23 mouse cellular contexts compared by ENCODE assay signal in the genomic region with DNA sequence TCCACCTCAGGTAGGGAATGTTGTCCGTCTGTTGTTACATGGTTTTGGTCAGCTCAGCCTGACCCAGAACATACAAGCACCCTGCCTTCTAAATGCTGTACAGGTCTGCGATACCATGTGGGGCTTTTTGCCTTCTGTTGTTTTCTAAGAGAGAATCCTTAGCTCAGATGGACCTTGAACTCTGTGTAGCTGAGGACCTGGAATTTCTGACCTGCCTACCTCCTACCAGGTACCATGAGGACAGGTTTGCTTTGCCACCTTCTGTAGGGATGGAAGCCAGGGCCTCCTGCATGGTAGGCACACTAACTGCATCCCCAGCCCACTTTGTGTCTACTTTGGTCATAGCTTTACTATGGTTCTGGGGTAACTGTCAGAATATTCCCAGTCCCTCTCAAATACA. TPM values are rescaled to one million over a fixed set of nuclear protein-coding genes. Genes with fewer than 3 reads are reported as not detected.
DNase-seq lines count a peak whose midpoint lies in the region; ATAC-seq and TF ChIP-seq lines count a peak whose summit lies in the region.
"Had no signal": no experiment of that assay in that cellular context is flagged by ENCODE, and none has a peak within 500 bp of the region (broad histone marks: within the 10 kb centered on the region; RNA-seq: fewer than 3 reads in every experiment).

No protein-coding gene starts in this region.

- WGBS in kidney, adult 2 months: 66% methylated on average over 2 of the region's 2 CpGs
- 96% methylated on average over 2 of the region's 2 CpGs for WGBS in kidney, embryonic 14.5 days
- WGBS in liver, embryonic 13.5 days (ENCODE audit: insufficient replicate concordance): 94% methylated on average over 2 of the region's 2 CpGs
- 85% methylated on average over 2 of the region's 2 CpGs for WGBS in liver, embryonic 15.5 days (ENCODE audit: insufficient replicate concordance)

- H3K4me1 ChIP-seq in kidney, adult 2 months (ENCODE audit: control insufficient read depth, insufficient read depth, low read length): peaks cover 22% of the 10 kb centered on the region
- peaks cover 1% of the 10 kb centered on the region for H3K4me1 ChIP-seq in kidney, embryonic 14.5 days (ENCODE audit: control insufficient read depth, insufficient read depth, low read length)
- H3K4me1 ChIP-seq in liver, embryonic 13.5 days (replicated peaks): peaks cover 56% of the 10 kb centered on the region
- peaks cover 63% of the 10 kb centered on the region for H3K4me1 ChIP-seq in liver, embryonic 15.5 days (replicated peaks)

- TF ChIP-seq CTCF in kidney, adult 2 months (conservative IDR thresholded peaks at IDR 0.05; ENCODE audit: insufficient read depth, insufficient read length, low read depth, low read length): no peak

- no peaks in the 10 kb centered on the region for H3K27me3 ChIP-seq in kidney, adult 2 months (replicated peaks; ENCODE audit: control insufficient read depth, insufficient read depth, low read length)
- no peaks in the 10 kb centered on the region for H3K27me3 ChIP-seq in kidney, embryonic 14.5 days (ENCODE audit: control insufficient read depth, insufficient read depth, low read length)
- H3K27me3 ChIP-seq in liver, embryonic 13.5 days: no peaks in the 10 kb centered on the region
- no peaks in the 10 kb centered on the region for H3K27me3 ChIP-seq in liver, embryonic 15.5 days
- H3K27me3 ChIP-seq: CH12.LX; embryonic facial prominence, embryonic 12.5 days; Patski had no signal

- H3K4me3 ChIP-seq in kidney, adult 2 months (ENCODE audit: insufficient read depth, low read depth, low read length): no peak overlapping the region
- H3K4me3 ChIP-seq in kidney, embryonic 14.5 days (ENCODE audit: low read length): no peak overlapping the region
- H3K4me3 ChIP-seq in liver, embryonic 13.5 days (replicated peaks): no peak overlapping the region
- H3K4me3 ChIP-seq in liver, embryonic 15.5 days (replicated peaks): no peak overlapping the region
- H3K4me3 ChIP-seq: embryonic facial prominence, embryonic 10.5 days; embryonic facial prominence, embryonic 12.5 days had no signal

- H3K9ac ChIP-seq in kidney, embryonic 14.5 days (ENCODE audit: low read depth, low read length): no peak overlapping the region
- 0 out of 2 replicates have a peak overlapping the region, but pooled peaks have one; percentile 41 for H3K9ac ChIP-seq in liver, embryonic 13.5 days
- no peak overlapping the region for H3K9ac ChIP-seq in liver, embryonic 15.5 days
- H3K9ac ChIP-seq: embryonic facial prominence, embryonic 12.5 days had no signal

- peak; percentile 72 for DNase-seq in kidney, adult 2 months
- DNase-seq in kidney, adult 11 months: no peak
- peak; percentile 36 to 59 for DNase-seq in kidney, postnatal 36 days
- no peak for DNase-seq in liver, embryonic 13.5 days
- no peak for DNase-seq in liver
- no peak for DNase-seq in urinary bladder, postnatal 36 days (ENCODE audit: low spot score in 2 of 2)
- DNase-seq: adrenal gland, adult 8-10 months; adrenal gland, postnatal 14 days; adrenal gland, postnatal 36 days; B cell, adult 2 months; cerebellum, adult 2 months; cerebellum, adult 9-10 months; cerebellum, postnatal 10 days; cerebellum, postnatal 25 days had no signal

- TF ChIP-seq POLR2A in kidney, adult 2 months (IDR thresholded peaks at IDR 0.05; ENCODE audit: low read depth, low read length): no peak

- H3K9me3 ChIP-seq in kidney, embryonic 14.5 days (ENCODE audit: control insufficient read depth, low read length): no peaks in the 10 kb centered on the region
- H3K9me3 ChIP-seq in liver, embryonic 13.5 days (replicated peaks): 0 out of 2 replicates have a peak, but pooled peaks cover 5% of the 10 kb centered on the region
- no peaks in the 10 kb centered on the region for H3K9me3 ChIP-seq in liver, embryonic 15.5 days (replicated peaks)

- H3K4me2 ChIP-seq in kidney, embryonic 14.5 days (replicated peaks; ENCODE audit: low read depth, low read length): no peak overlapping the region
- H3K4me2 ChIP-seq in liver, embryonic 13.5 days: no peak overlapping the region
- H3K4me2 ChIP-seq in liver, embryonic 15.5 days: no peak overlapping the region
- H3K4me2 ChIP-seq: embryonic facial prominence, embryonic 12.5 days had no signal

- no peaks in the 10 kb centered on the region; the same call in 1 of the 2 replicates for H3K36me3 ChIP-seq in kidney, adult 2 months (ENCODE audit: control insufficient read depth, insufficient read depth, low read length)
- peaks cover 46% of the 10 kb centered on the region for H3K36me3 ChIP-seq in kidney, embryonic 14.5 days (ENCODE audit: control insufficient read depth, insufficient read depth, low read length)
- peaks cover 61% of the 10 kb centered on the region for H3K36me3 ChIP-seq in liver, embryonic 13.5 days
- peaks cover 57% of the 10 kb centered on the region for H3K36me3 ChIP-seq in liver, embryonic 15.5 days (replicated peaks)

- no peak for ATAC-seq in kidney, embryonic 14.5 days (ENCODE audit: low FRiP score, low TSS enrichment)
- ATAC-seq in liver, embryonic 13.5 days (ENCODE audit: low read depth): no peak
- ATAC-seq in liver, embryonic 15.5 days (ENCODE audit: insufficient read depth): no peak
- ATAC-seq: activated CD4-positive, CD25-positive, alpha-beta regulatory T cell, adult 4 months; CD4-positive, CD25-positive, alpha-beta regulatory T cell, adult 4 months; forebrain, embryonic 14.5 days; Patski had no signal

- peak overlapping the region; percentile 47; the same call in 1 of the 2 replicates for H3K27ac ChIP-seq in kidney, adult 2 months (ENCODE audit: insufficient read depth, low read depth, low read length)
- no peak overlapping the region for H3K27ac ChIP-seq in kidney, embryonic 14.5 days (ENCODE audit: low read depth, low read length)
- peak overlapping the region; percentile 98 for H3K27ac ChIP-seq in liver, embryonic 13.5 days
- peak overlapping the region; percentile 94 for H3K27ac ChIP-seq in liver, embryonic 15.5 days (replicated peaks)
- H3K27ac ChIP-seq: embryonic facial prominence, embryonic 10.5 days; embryonic facial prominence, embryonic 12.5 days had no signal

RNA-seq across cellular contexts. Expression of gene Ppp1r37, which starts 2.9 kb away (rescaled TPM):
- polyA plus RNA-seq in kidney, adult 2 months (2012; rRNA removed): 87.0 and 92.0 TPM in 2 replicates
- polyA plus RNA-seq in kidney, embryonic 14.5 days (2014; fragmentation: Nextera tagmentation; extraction: Ambion mirVana): 6.5 and 23.0 TPM in 2 replicates
- polyA plus RNA-seq in liver, embryonic 13.5 days (2015; fragmentation: Nextera tagmentation; extraction: Ambion mirVana): 7.8 and 8.3 TPM in 2 replicates
- polyA plus RNA-seq in liver, embryonic 15.5 days (2015; fragmentation: Nextera tagmentation; extraction: Ambion mirVana): 10.2 and 15.7 TPM in 2 replicates

RNA-seq across cellular contexts. Expression of gene Zfp296, which starts 11.3 kb away (rescaled TPM):
- polyA plus RNA-seq in kidney, adult 2 months (2012; rRNA removed): 2.7 and 3.3 TPM in 2 replicates
- polyA plus RNA-seq in kidney, embryonic 14.5 days (2014; fragmentation: Nextera tagmentation; extraction: Ambion mirVana): 0.33 and 0.68 TPM in 2 replicates
- 1.3 and 1.5 TPM in 2 replicates for polyA plus RNA-seq in liver, embryonic 13.5 days (2015; fragmentation: Nextera tagmentation; extraction: Ambion mirVana)
- polyA plus RNA-seq in liver, embryonic 15.5 days (2015; fragmentation: Nextera tagmentation; extraction: Ambion mirVana): 0.60 and 0.81 TPM in 2 replicates

RNA-seq across cellular contexts. Expression of gene Gemin7, which starts 11.6 kb away (rescaled TPM):
- 143 and 149 TPM in 2 replicates for polyA plus RNA-seq in kidney, adult 2 months (2012; rRNA removed)
- 168 and 179 TPM in 2 replicates for polyA plus RNA-seq in kidney, embryonic 14.5 days (2014; fragmentation: Nextera tagmentation; extraction: Ambion mirVana)
- 84.9 and 92.7 TPM in 2 replicates for polyA plus RNA-seq in liver, embryonic 13.5 days (2015; fragmentation: Nextera tagmentation; extraction: Ambion mirVana)
- 79.6 and 90.9 TPM in 2 replicates for polyA plus RNA-seq in liver, embryonic 15.5 days (2015; fragmentation: Nextera tagmentation; extraction: Ambion mirVana)

RNA-seq across cellular contexts. Expression of gene Clasrp, which starts 38.5 kb away (rescaled TPM):
- polyA plus RNA-seq in kidney, adult 2 months (2012; rRNA removed): 29.0 and 54.8 TPM in 2 replicates
- 44.3 and 48.4 TPM in 2 replicates for polyA plus RNA-seq in kidney, embryonic 14.5 days (2014; fragmentation: Nextera tagmentation; extraction: Ambion mirVana)
- polyA plus RNA-seq in liver, embryonic 13.5 days (2015; fragmentation: Nextera tagmentation; extraction: Ambion mirVana): 14.3 and 15.7 TPM in 2 replicates
- 12.2 and 13.4 TPM in 2 replicates for polyA plus RNA-seq in liver, embryonic 15.5 days (2015; fragmentation: Nextera tagmentation; extraction: Ambion mirVana)

RNA-seq across cellular contexts. Expression of gene Nkpd1, which starts 48.2 kb away (rescaled TPM):
- polyA plus RNA-seq in kidney, adult 2 months (2012; rRNA removed): 0.11 and 0.16 TPM in 2 replicates
- 0.13 and 0.27 TPM in 2 replicates for polyA plus RNA-seq in kidney, embryonic 14.5 days (2014; fragmentation: Nextera tagmentation; extraction: Ambion mirVana)
- not detected in 2 replicates for polyA plus RNA-seq in liver, embryonic 13.5 days (2015; fragmentation: Nextera tagmentation; extraction: Ambion mirVana)
- polyA plus RNA-seq in liver, embryonic 15.5 days (2015; fragmentation: Nextera tagmentation; extraction: Ambion mirVana): not detected in 2 replicates
- polyA plus RNA-seq: activated CD4-positive, CD25-positive, alpha-beta regulatory T cell, adult 4 months; CD4-positive, CD25-positive, alpha-beta regulatory T cell, adult 4 months had no signal

Comparison
In these comparisons a context has a peak if more than half of its experiments do, and no peak if none do; other contexts are left out.
1. DNase-seq: peak in kidney, adult 2 months (single experiment) and kidney, postnatal 36 days (2 of 2); none in kidney, adult 11 months (single experiment), liver, embryonic 13.5 days (single experiment), liver (single experiment) and urinary bladder, postnatal 36 days (0 of 2).